Mouse (Mus musculus) T-cell, adult 2 months (primary cell): ENCODE measurements around the gene Olfm3.

Source experiments
- DNase-seq: peaks from one replicate; pipeline ENCODE4 v3.0.0; 2022; ENCODE audit warnings: low spot score

Olfm3 gene

GRCm38 (mm10) chr3:115080428-115081181 lies 176.7 kb downstream of the Olfm3 start:
- no peak for DNase-seq

GRCm38 (mm10) chr3:115081371-115081770 lies 177.5 kb downstream of the Olfm3 start:
- DNase-seq = no peak

GRCm38 (mm10) chr3:115082947-115083346 lies 179.1 kb downstream of the Olfm3 start:
- DNase-seq = no peak

GRCm38 (mm10) chr3:115088281-115088680 lies 184.4 kb downstream of the Olfm3 start:
- no peak for DNase-seq

- DNase-seq = no peak
Observed at GRCm38 (mm10) chr3:115090670-115091069, 186.8 kb downstream of the Olfm3 start.

- no peak for DNase-seq
Observed at GRCm38 (mm10) chr3:115095496-115095895, 191.6 kb downstream of the Olfm3 start.

- no peak for DNase-seq
Observed at GRCm38 (mm10) chr3:115099590-115099989, 195.7 kb downstream of the Olfm3 start.

- no peak for DNase-seq
Observed at GRCm38 (mm10) chr3:115104155-115104801, 200.4 kb downstream of the Olfm3 start.

GRCm38 (mm10) chr3:115104802-115105493 lies 201.1 kb downstream of the Olfm3 start:
- DNase-seq = no peak

- DNase-seq = no peak
Observed at GRCm38 (mm10) chr3:115145722-115146121, 241.8 kb downstream of the Olfm3 start.

- DNase-seq = no peak
Observed at GRCm38 (mm10) chr3:115146244-115146643, 242.4 kb downstream of the Olfm3 start.

- no peak for DNase-seq
Observed at GRCm38 (mm10) chr3:115158903-115159473, 255.1 kb downstream of the Olfm3 start.

- DNase-seq = no peak
Observed at GRCm38 (mm10) chr3:115174625-115175024, 270.7 kb downstream of the Olfm3 start.
